Mouse (Mus musculus): ENCODE data around the gene Gulp1.

Gene Gulp1

GRCm38 (mm10) chr1:44720785-44721410 is 169.6 kb downstream of the Gulp1 start:
- no peak for DNase-seq (ENCODE audit: low spot score in 2 of 2)

GRCm38 (mm10) chr1:44741256-44741655 is 189.9 kb downstream of the Gulp1 start:
- DNase-seq (ENCODE audit: low spot score in 2 of 2): peak; percentile 10 to 23

GRCm38 (mm10) chr1:44745711-44746110 is 194.4 kb downstream of the Gulp1 start:
- peak; percentile 71 to 72 for DNase-seq (ENCODE audit: low spot score in 2 of 2)

- DNase-seq (ENCODE audit: low spot score in 2 of 2): no peak
These were observed 199.7 kb downstream of the Gulp1 start for GRCm38 (mm10) chr1:44750731-44751730.

GRCm38 (mm10) chr1:44778251-44778650 is 226.9 kb downstream of the Gulp1 start:
- no peak for DNase-seq (ENCODE audit: low spot score in 2 of 2)

GRCm38 (mm10) chr1:44803594-44804372 is 252.5 kb downstream of the Gulp1 start:
- no peak for DNase-seq (ENCODE audit: low spot score in 2 of 2)

GRCm38 (mm10) chr1:44806368-44806767 is 255.1 kb downstream of the Gulp1 start:
- DNase-seq (ENCODE audit: low spot score in 2 of 2): no peak

GRCm38 (mm10) chr1:44810336-44810735 is 259.0 kb downstream of the Gulp1 start:
- no peak for DNase-seq (ENCODE audit: low spot score in 2 of 2)

GRCm38 (mm10) chr1:44833934-44834333 is 282.6 kb downstream of the Gulp1 start:
- DNase-seq (ENCODE audit: low spot score in 2 of 2): no peak

Measured in right cerebral cortex, adult 2 months (tissue).